Mouse (Mus musculus): ENCODE data around the gene Rufy1.

DNA sequence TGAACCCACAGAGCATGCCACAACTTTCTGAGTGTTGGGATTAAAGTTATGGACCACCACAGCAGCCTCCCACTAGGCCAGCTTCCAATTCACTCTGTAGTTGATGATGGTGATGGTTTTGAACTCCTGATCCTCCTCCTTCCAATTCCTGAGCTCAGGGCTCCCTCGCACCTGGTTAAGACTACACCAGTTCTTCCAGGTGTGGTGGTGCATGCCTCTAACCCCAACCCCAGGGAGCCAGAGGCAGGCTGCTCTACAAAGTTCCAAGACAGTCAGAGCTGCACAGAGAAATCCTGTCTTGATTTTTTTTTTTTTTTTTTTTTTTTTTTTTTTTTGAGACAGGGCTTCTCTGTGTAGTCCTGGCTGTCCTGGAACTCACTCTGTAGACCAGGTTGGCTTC, 57.3 kb downstream of the Rufy1 start:
- TF ChIP-seq CTCF (IDR thresholded peaks at IDR 0.05) (no peak), EP300 (IDR thresholded peaks at IDR 0.05; ENCODE audit: insufficient read depth, low read depth, low read length) (no peak)
